Mouse (Mus musculus) retina, adult 2 months (tissue): ENCODE measurements at regions not wholly inside any gene's neighbourhood (a gene's known extent, or its start where the extent isn't known, plus 50 kb on each side); places are given as distances from the start of the nearest gene placed in this dataset.

Source experiments
- DNase-seq: peaks from one replicate; pipeline ENCODE4 v3.0.0-alpha.2; 2012; ENCODE audit warnings: low read depth, low spot score

GRCm38 (mm10) chr11:111699862-111700261 is 633.9 kb downstream of the Kcnj2 start:
- DNase-seq, result no peak

- no peak for DNase-seq
Measured at GRCm38 (mm10) chr11:111706882-111707281, 640.9 kb downstream of the Kcnj2 start.

DNA sequence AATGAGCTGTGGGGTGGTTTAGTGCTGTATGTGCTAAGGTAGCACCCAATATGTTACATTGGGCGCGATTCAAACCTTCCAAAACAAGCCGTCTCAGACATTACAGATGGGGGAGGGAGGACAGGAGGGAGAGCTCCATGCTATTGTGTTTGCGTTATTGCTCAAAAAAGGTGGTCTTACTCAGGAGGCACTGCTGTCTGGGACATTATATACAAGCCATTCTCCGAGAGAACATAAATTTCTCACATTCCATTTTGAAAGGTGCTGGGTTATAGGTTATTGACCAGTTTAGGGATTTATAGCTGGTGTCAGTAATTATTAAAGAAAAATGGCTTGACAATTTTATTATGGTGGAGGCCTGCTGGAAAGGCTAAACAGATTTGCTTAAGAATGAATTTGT is 649.4 kb downstream of the Kcnj2 start:
- DNase-seq, result no peak

- DNase-seq, result no peak
Measured at GRCm38 (mm10) chr11:111722276-111722675, 656.3 kb downstream of the Kcnj2 start.

- no peak for DNase-seq
Measured at GRCm38 (mm10) chr11:111728148-111728547, 662.2 kb downstream of the Kcnj2 start.

DNA sequence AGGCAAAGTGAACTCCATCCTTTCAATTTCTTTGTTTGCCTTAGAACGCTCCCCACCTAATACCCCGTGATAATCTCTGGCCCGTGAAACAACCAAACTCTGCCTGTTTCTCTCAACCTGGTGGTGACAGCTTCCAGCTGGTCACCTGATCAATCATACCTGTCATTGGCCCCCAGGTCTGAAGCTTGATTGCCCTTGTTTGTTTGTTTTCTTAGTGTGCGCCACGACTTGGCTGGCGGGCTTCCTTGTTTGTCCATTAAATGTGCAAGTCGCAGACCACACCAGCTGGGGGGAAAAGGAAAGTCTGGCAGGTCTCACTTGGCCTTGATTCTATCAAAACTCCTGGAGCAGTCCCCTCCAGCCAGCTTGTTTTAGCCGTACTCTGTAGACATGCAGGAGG is 666.1 kb downstream of the Kcnj2 start:
- no peak for DNase-seq

DNA sequence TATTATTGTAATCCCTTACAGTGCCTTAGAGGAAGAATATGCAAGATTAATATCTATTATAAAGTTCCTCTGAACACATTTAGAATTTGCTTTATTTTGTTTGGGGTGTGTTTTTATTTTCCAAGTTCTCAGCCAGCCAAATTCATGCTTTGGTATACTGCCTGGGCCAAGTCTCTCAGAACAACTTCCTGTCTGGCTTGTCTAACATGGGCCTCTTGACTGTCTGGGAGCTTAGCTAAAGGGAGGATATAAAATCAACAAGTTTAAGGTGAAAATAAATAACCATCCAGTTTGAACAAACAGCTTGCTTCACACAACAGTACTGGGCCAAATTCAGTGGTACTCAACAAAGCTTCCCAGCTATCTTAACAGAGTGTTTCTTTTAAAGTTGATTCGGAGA is 669.5 kb downstream of the Kcnj2 start:
- no peak for DNase-seq

DNA sequence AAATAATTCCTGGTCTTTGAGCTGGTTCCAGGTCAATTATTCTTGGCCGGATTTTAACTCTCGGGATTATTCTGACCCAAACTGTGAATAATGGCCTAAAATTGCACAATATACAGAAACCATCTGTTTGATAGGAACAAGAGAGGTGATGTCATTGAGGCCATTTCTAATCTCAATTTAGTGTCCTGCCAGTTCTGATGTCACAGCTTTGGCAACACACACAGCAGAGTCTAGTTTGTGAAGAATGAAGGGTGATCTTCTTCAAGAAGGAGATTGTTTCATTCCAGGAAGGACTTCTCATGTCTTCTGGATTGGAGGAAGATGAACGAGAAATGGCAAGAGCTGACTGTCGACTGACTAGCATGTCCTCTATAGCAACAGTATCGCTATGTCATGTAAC is 670.0 kb downstream of the Kcnj2 start:
- DNase-seq, result no peak

- no peak for DNase-seq
Measured at GRCm38 (mm10) chr11:111743356-111743755, 677.4 kb downstream of the Kcnj2 start.

DNA sequence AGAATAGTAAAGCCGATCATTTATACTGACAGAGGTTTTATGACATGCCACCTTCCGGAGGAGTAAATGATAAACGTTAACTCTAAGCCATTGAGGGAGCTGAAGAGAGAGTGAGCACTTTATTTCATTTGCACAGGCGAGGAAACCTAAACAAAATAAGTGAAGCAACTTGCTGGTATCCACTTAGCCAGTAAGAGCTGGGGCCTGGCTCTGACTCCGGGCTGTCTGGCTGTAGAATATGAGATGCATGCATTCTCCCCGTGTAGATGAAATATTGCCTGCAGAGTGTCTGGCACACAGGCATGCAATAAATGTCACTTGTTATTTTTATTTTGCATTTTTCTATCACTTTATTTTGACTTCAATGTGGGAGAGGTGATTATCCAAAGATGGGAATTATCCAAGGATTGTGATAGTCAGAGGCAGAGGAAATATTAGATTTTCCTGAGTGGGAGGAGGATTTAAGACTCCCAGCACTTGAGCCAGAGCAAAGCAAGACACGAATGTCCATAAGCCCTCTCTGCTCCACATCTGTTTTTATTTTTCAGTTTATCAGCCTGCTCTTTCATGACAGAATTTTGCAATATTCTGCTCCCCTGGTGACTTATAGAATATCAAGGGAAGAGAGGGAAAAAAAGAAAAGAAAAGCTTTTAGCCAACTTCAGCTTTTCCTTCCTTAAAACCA is 681.4 kb downstream of the Kcnj2 start:
- no peak for DNase-seq

DNA sequence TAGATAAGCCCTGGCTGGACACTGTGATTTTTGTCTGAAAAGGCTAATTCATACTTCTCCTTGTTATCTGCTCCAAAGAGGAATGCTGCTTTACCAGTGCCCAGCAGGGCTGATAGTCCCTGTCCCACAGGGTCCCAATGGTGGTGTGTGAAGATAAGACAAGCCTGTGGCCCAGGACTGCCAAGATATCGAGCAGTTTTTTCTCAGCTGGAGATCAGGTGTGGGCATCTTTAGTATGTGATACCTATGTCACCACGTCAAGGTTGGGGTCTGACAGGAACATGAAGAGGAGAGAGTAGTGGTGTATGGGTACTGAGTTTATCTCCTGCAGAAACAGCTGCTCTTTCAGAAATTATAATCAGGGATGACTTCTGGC is 682.0 kb downstream of the Kcnj2 start:
- DNase-seq, result no peak

DNA sequence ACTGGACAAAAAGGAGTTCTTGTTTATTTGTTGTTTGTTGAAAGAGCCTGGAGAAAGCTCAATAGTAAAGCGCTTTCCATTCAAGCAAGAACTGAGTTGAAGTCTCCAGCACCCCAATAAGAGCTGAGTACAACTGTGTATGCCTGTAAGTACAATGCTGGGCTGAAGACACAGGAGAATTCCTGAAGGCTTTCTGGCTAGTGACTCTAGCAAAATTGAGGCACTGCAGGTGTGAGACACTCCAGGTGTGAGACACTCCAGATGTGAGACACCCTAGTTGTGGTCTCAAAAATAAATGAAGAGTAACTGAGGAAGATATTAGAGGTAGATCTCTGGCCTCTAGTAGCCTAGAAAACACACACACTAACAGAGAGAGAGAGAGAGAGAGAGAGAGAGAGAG is 682.5 kb downstream of the Kcnj2 start:
- no peak for DNase-seq

- DNase-seq, result no peak
Measured at GRCm38 (mm10) chr11:111754735-111755134, 688.8 kb downstream of the Kcnj2 start.

DNA sequence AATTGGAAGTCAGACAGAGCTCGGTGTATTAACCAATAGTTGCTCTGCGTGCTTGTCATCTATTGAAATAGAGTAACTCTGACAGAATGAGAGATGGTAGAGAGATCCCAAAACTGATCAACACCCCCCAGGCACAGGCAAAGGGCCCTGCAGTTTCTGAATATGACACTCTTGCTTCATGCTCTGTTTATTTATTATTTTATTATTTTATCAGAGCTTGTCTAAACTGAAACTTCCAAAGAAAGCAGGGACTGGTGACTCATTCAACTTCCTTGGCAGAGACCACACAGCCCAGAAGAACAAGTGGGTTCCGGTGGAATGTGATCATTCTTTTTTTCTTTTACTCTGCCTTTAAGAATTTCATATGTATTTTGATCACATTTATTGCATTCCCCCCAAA is 697.1 kb downstream of the Kcnj2 start:
- DNase-seq, result no peak

GRCm38 (mm10) chr11:111766371-111767011 is 700.5 kb downstream of the Kcnj2 start:
- DNase-seq, result no peak

DNA sequence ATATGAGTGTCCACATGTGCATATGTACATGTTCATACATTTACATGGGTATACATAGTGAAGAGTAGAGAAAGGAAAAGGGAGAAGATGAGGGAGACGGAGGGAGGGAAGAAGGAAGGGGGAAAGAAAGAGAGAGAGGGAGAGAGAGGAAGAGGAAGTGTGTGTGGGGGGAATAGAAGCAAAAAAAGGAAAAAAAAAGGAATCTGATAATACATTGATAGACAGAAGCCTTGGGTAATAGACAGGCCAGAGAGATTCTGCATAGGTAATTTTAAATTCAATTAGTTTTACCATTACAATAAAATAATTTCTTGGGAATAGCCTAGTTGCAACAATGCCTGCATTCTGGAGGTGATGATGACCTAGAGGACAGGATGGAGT is 701.0 kb downstream of the Kcnj2 start:
- DNase-seq, result no peak

DNA sequence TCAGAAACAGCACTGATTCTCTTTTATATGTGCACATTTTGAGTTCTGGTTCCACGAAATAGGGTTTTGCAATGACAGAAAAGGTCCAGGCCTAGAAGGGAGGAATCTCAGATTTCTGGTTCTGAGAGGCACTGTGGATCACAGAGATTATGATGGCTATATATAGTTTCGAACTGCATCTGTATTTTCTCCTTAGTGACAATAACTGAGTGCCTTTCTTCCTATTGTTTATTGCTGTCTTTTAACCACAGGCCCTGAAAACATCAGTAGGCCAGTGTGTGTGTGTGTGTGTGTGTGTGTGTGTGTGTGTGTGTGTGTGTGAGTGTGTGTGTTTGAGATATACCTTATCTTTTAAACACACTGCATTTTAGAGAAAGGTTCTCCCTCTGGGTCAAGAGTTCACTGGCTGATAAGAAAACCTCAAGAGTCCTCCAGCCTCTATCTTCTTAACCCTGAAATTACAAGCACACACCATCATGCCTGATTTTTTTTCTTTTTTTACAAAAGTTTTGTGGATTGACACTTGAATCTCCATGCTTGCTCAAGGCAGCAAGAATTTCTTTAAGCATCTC is 708.2 kb downstream of the Kcnj2 start:
- DNase-seq, result no peak

- no peak for DNase-seq
Measured at GRCm38 (mm10) chr11:111781321-111781720, 715.4 kb downstream of the Kcnj2 start.

DNA sequence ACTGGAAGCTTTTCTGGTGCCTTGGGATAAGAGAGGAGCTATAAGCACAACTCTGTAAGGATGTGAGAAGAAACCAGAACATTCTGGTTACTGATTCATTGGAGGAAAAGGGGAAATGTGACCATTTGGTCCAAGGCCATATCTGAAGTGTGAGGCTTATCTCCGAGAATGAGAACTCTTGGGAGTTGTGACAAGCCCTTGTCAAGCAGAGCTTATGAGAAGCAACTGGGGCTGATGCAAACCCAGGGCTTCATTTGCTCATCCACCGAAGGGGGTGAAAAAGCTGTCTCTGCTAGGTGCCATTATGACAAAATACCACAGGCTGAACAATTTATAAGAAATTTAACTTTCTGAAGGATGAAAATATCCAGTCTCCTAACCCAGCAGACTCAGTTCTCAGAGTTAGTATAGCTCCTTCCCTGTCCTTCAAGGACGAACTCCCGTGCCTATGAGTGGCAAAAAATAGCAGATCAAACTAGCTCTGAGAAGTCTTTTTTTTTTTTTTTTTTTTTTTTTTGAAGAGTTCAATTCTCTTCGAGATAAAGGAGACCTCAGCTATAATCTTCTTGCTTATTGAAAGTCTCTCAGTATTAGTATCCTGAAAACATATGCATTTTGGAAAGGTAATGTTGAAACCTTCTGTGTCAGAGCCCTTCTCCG is 725.4 kb downstream of the Kcnj2 start:
- no peak for DNase-seq

GRCm38 (mm10) chr11:111801033-111801432 is 735.1 kb downstream of the Kcnj2 start:
- DNase-seq, result no peak

DNA sequence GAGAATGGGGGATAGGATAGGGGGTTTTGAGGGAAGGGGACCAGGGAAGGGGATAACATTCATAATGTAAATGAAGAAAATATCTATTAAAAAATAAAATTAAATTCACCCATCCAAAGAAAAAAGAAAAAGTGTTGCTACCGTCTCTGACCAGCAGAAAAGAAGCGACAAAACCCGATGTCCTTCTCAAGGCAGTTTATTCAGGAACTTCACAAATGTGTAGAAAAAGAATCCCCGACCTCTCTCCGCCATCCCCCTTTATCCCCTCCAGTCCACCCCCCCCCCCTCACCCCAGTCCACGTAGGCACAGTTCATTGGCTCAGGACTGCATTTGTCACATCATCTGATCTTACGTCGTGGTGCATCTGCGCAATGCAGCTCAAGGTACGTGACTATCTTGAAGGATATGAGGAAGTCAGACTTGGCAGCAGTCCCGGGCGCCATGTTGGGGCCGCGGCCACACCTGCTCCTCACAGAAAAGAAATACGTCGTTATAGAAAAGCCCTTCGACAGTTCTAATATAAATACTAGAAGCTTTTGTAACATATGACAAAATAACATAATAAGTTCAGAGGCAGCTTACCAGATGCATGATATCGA is 750.3 kb downstream of the Kcnj2 start:
- no peak for DNase-seq

DNA sequence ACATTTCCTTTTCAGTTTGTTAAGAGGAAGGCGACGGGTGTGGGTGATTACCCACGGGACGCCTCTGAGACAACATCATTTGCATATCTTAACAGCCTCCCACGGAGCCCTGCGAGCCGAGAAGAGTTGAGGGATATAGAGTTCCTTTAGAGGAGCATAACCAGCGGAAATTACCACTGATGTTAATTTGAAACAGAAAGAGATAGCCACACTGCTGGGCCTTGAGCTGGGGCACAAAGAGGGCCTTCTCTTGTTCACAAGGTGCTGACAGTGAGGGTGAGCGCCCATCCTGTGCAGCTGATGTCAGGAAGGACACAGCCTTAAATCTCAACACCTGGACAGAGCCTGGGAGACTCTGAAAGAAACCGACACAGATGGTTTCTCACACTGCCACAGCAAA is 752.2 kb downstream of the Kcnj2 start:
- DNase-seq, result no peak
